Mouse (Mus musculus) right cerebral cortex, postnatal 4 days (tissue): ENCODE measurements around the gene Srl.

Experiments used
- DNase-seq: peaks from one replicate; pipeline ENCODE4 v3.0.0-alpha.2; 2022

Gene Srl

GRCm38 (mm10) chr16:4472687-4473086, 68.9 kb downstream of the Srl start:
- DNase-seq = no peak

- no peak for DNase-seq
These were observed 71.8 kb downstream of the Srl start for GRCm38 (mm10) chr16:4469599-4470352.

- no peak for DNase-seq
These were observed 77.0 kb downstream of the Srl start for GRCm38 (mm10) chr16:4464529-4465089.

DNA sequence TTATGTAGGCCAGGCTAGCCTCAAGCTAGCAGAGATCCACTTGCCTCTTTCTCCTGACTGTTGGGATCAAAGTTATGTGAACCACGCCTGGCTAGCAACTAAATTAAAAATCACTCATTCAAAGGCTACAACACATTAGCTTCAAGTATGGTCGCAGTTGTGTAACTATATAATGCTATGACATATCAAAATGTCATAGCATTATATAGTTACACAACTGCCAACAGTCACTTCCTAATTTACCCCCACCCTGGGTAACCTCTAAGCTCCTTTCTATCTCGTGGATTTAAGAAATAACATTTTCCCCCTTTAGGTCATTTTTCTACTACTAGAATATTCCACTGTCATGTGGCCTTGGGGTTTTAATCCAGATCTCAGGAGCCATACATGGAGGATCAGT, 83.7 kb downstream of the Srl start:
- DNase-seq = no peak

DNA sequence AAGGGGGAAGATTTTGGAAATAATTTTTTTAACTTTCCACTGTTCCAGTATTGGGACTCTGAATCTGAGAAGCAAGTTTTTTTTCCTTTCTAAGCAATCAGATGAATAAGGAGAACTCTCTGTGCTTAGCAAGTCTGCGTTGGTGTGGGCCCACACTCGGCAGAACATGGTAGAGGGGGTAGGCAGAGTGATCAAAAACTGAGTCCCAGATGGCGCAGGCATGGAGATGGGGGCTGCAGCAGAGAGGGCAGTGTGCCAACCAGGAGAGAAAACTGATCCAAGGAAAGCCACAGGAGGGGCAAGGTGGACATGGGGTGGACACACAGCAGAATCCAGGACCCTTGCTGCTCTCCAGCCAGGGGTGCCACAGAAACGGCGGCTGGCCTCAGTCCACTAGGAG, 85.2 kb downstream of the Srl start:
- no peak for DNase-seq

DNA sequence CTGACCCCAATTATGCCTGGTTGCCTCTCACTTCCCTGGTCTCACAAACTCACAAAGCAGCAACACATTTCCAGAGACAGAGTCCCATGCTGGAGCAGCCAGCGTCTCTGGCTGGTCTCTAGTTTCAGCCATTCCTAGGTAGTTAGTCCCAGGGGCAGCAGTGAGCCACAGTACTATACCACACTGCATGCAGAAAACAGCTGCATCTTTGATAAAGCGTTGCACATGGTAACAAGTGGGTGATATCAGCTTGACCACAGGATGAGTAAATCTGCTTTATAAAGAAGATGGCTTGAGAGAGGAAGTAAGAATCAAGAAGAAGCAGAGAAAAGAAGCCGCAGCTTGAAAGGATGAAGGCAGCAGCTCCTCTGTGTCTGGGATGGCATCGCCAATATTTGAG, 85.9 kb downstream of the Srl start:
- no peak for DNase-seq

GRCm38 (mm10) chr16:4454563-4454962, 87.1 kb downstream of the Srl start:
- no peak for DNase-seq

DNA sequence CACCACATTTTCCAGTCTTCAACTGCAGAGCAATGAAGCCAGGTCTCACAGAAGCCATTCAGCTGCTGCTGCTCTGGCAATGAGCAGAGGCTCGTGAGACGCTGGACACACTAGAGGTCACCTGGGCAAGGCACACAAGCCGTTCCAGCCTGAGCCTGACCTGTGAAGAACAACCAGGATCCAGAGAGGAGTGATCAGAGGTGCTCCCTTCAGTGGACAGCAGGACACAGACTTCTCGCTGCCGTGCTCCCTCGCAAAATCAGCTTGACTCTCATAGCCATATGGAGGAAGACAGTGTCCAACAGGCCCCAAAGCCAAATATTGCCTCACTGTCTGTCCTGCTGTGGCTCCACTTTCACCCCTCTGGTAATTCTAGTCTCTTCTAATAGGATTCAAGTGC, 92.2 kb downstream of the Srl start:
- DNase-seq = no peak

- no peak for DNase-seq
These were observed 93.4 kb downstream of the Srl start for GRCm38 (mm10) chr16:4448235-4448634.

DNA sequence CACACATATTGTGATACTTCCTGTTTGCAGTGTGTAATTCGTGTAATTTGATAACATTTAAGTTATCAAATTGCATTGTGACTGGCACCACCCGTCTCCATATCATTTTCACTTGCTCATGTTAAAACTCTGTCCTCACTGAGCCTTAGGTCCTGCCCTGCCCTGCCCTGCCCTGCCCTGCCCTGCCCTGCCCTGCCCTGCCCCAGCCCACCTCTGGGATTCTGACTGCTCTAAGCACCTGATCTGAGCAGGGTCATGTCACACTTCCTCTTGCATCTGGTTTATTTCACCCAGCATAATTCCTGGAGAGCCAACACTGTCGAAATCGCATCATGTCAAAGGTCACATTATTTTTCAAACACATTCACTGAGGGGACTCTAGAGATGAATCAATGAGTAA, 95.2 kb downstream of the Srl start:
- no peak for DNase-seq

GRCm38 (mm10) chr16:4444378-4444777, 97.2 kb downstream of the Srl start:
- no peak for DNase-seq

- DNase-seq = no peak
These were observed 102.1 kb downstream of the Srl start for GRCm38 (mm10) chr16:4439302-4440066.

GRCm38 (mm10) chr16:4436738-4437137, 104.9 kb downstream of the Srl start:
- no peak for DNase-seq

- no peak for DNase-seq
These were observed 106.2 kb downstream of the Srl start for GRCm38 (mm10) chr16:4435371-4435770.

GRCm38 (mm10) chr16:4431841-4432240, 109.8 kb downstream of the Srl start:
- no peak for DNase-seq

GRCm38 (mm10) chr16:4431013-4431412, 110.6 kb downstream of the Srl start:
- DNase-seq = no peak

GRCm38 (mm10) chr16:4430232-4430631, 111.4 kb downstream of the Srl start:
- DNase-seq = no peak
